Mouse (Mus musculus) hindbrain, embryonic 16.5 days (tissue): ENCODE results near the gene Smarcd1. TPM values are rescaled to one million over a fixed set of nuclear protein-coding genes. Genes with fewer than 3 reads are reported as not detected.
"Not testable (repeated sequence)": the region's sequence is repeated elsewhere in the genome, so short reads cannot be mapped to it uniquely, and the experiment has no call there.

Experiments
- ATAC-seq: fragments of 200-750 bp; cut with Nextera tagmentation; 2 replicates; pipeline ENCODE4 v1.8.0; 2017; ENCODE audit warnings: moderate TSS enrichment, moderate library complexity
- H3K27ac ChIP-seq: fragments of 300-500 bp; sonication (generic); 2 replicates; pipeline ENCODE4 v1.5.1; 2014; ENCODE audit warnings: low read depth, mild to moderate bottlenecking, control low read depth, low read length, moderate library complexity
- H3K27me3 ChIP-seq: fragments of 300-500 bp; sonication (generic); replicated peaks from 2 replicates; pipeline ENCODE4 v1.6.1; 2014; ENCODE audit warnings: low read length; ENCODE audit not compliant: control insufficient read depth, insufficient read depth
- H3K36me3 ChIP-seq: fragments of 300-500 bp; sonication (generic); 2 replicates; pipeline ENCODE4 v1.6.1; 2014; ENCODE audit warnings: mild to moderate bottlenecking, low read length, moderate library complexity, mixed read lengths; ENCODE audit not compliant: control insufficient read depth, insufficient read depth
- H3K4me1 ChIP-seq: fragments of 300-500 bp; sonication (generic); 2 replicates; pipeline ENCODE4 v1.6.1; 2014; ENCODE audit warnings: low read depth, low read length; ENCODE audit not compliant: control insufficient read depth, insufficient read depth
- H3K4me2 ChIP-seq: fragments of 300-500 bp; sonication (generic); 2 replicates; pipeline ENCODE4 v1.6.1; 2014; ENCODE audit warnings: mild to moderate bottlenecking, low read length, control low read depth, moderate library complexity
- H3K4me3 ChIP-seq: fragments of 300-500 bp; sonication (generic); 2 replicates; pipeline ENCODE4 v1.5.1; 2014; ENCODE audit warnings: mild to moderate bottlenecking, low read length, control low read depth, moderate library complexity
- H3K9ac ChIP-seq: fragments of 300-500 bp; sonication (generic); 2 replicates; pipeline ENCODE4 v1.6.1; 2014; ENCODE audit warnings: low read depth, mild to moderate bottlenecking, control low read depth, low read length, moderate library complexity
- H3K9me3 ChIP-seq: fragments of 300-500 bp; sonication (generic); 2 replicates; pipeline ENCODE4 v1.6.1; 2014; ENCODE audit warnings: mild to moderate bottlenecking, low read length, moderate library complexity; ENCODE audit not compliant: control insufficient read depth
- WGBS: fragments of 180-500 bp; shearing (Covaris S2); extraction: QIAGEN DNeasy Blood & Tissue Kit; methylation state at CpG from one replicate; pipeline ENCODE4 v1.1.7; 2014; 5-methylcytosine and 5-hydroxymethylcytosine counted together
- polyA plus RNA-seq: library from polyadenylated mRNA; unstranded; fragments of >200 nt; fragmentation: Nextera tagmentation; extraction: Ambion mirVana; gene quantifications from 2 replicates; pipeline ENCODE4 v1.2.1, GENCODE M21; 2015

Gene Smarcd1
- polyA plus RNA-seq, 1 experiment from 2014 or later = 71.7 TPM

GRCm38 (mm10) chr15:99723515-99724291 is 21.8 kb downstream of the Smarcd1 start:
- Histone ChIP-seq H3K36me3 (peaks cover 9% of the 10 kb centered on the region; the same call in 1 of the 2 replicates), H3K9ac (peak overlapping the region; percentile 54; the same call in 1 of the 2 replicates)

GRCm38 (mm10) chr15:99724292-99725021 is 22.5 kb downstream of the Smarcd1 start:
- peaks cover 13% of the 10 kb centered on the region; the same call in 1 of the 2 replicates for H3K36me3 ChIP-seq
- 10% methylated on average over 16 of the region's 16 CpGs for WGBS

More at GRCm38 (mm10) chr15:99723515-99724291, 21.8 kb downstream of the Smarcd1 start:
- no peaks in the 10 kb centered on the region for H3K27me3 ChIP-seq
- no peak overlapping the region for H3K4me3 ChIP-seq
- WGBS = 14% methylated on average over 11 of the region's 11 CpGs
- peak overlapping the region; percentile 64 for H3K4me2 ChIP-seq
- no peak for ATAC-seq
- peaks cover 25% of the 10 kb centered on the region for H3K4me1 ChIP-seq
- no peaks in the 10 kb centered on the region for H3K9me3 ChIP-seq
- H3K27ac ChIP-seq = peak overlapping the region; percentile 81

GRCm38 (mm10) chr15:99725341-99726155 is 23.6 kb downstream of the Smarcd1 start, which contains the start of gene Cox14:
Gene Cox14 (plus strand): TSS chr15:99725618.
- Histone ChIP-seq H3K4me2 (peak within 1 kb of the TSS; percentile 71), H3K9ac (peak within 1 kb of the TSS; percentile 95), H3K4me3 (peak within 1 kb of the TSS; percentile 94), H3K9me3 (no peaks in the 10 kb centered on the region), H3K27ac (peak within 1 kb of the TSS; percentile 90), H3K4me1 (peaks cover 25% of the 10 kb centered on the region), H3K36me3 (peaks cover 10% of the 10 kb centered on the region; the same call in 1 of the 2 replicates), H3K27me3 (no peaks in the 10 kb centered on the region)
- ATAC-seq = peak; percentile 96
- WGBS = under 1% methylated on average over 66 of the region's 68 CpGs

More at GRCm38 (mm10) chr15:99724292-99725021, 22.5 kb downstream of the Smarcd1 start:
- ATAC-seq = peak; percentile 24
- H3K4me2 ChIP-seq = peak overlapping the region; percentile 64
- peak overlapping the region; percentile 94 for H3K4me3 ChIP-seq
- H3K27me3 ChIP-seq = no peaks in the 10 kb centered on the region
- peaks cover 25% of the 10 kb centered on the region for H3K4me1 ChIP-seq
- H3K27ac ChIP-seq = peak overlapping the region; percentile 81
- no peaks in the 10 kb centered on the region for H3K9me3 ChIP-seq
- H3K9ac ChIP-seq = peak overlapping the region; percentile 54; the same call in 1 of the 2 replicates

DNA sequence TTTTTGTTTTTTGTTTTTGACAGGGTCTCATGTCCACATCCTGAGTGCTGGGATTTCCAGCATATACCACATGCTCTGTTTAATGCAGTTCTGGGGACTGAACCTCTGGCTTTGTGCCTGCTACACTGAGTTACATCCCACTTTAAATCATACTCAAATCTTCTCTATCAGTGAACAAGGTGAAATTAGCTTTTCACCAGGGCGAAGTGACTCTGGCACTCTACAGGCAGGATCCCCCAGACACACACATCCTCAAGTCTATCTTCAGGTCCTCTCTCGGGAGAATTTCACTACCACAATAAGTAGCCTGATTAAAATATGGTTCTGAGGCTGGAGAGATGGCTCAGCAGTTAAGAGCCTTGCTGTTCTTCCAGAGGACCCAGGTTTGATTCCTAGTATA is 24.6 kb downstream of the Smarcd1 start:
- Histone ChIP-seq H3K4me3 (peak overlapping the region; percentile 94), H3K9ac (peak overlapping the region; percentile 20; the same call in 1 of the 2 replicates), H3K4me1 (peaks cover 25% of the 10 kb centered on the region), H3K27ac (no peak overlapping the region; the same call in 1 of the 2 replicates), H3K36me3 (peaks cover 10% of the 10 kb centered on the region; the same call in 1 of the 2 replicates), H3K27me3 (no peaks in the 10 kb centered on the region), H3K9me3 (no peaks in the 10 kb centered on the region), H3K4me2 (peak overlapping the region; percentile 71)
- ATAC-seq = no peak
- WGBS = 79% methylated on average over 2 of the region's 2 CpGs

DNA sequence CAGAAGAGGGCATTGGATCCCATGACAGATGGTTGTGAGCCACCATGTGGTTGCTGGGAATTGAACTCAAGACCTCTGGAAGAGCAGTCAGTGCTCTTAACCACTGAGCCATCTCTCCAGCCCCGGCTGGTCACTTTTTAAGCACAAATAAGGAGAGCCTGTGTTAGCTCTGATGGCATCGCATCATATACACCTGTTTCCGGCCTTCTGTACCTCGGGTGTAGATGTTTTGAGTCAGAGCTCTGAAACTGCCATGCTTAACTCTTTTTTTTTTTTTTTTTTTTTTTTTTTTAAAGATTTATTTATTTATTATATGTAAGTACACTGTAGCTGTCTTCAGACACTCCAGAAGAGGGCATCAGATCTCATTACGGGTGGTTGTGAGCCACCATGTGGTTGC is 25.1 kb downstream of the Smarcd1 start:
- over 99% methylated on average over 4 of the region's 5 CpGs for WGBS
- H3K27ac ChIP-seq, H3K4me2 ChIP-seq, H3K4me3 ChIP-seq, H3K9me3 ChIP-seq, H3K9ac ChIP-seq, H3K27me3 ChIP-seq, H3K36me3 ChIP-seq, ATAC-seq: not testable (repeated sequence)
- H3K4me1 ChIP-seq = peaks cover 25% of the 10 kb centered on the region

- no peak overlapping the region for H3K9ac ChIP-seq
- no peak overlapping the region for H3K4me2 ChIP-seq
- no peaks in the 10 kb centered on the region for H3K9me3 ChIP-seq
- H3K4me1 ChIP-seq = peaks cover 25% of the 10 kb centered on the region
- no peak overlapping the region for H3K4me3 ChIP-seq
- 95% methylated on average over 12 of the region's 12 CpGs for WGBS
- H3K36me3 ChIP-seq = peaks cover 10% of the 10 kb centered on the region; the same call in 1 of the 2 replicates
- no peaks in the 10 kb centered on the region for H3K27me3 ChIP-seq
- H3K27ac ChIP-seq = no peak overlapping the region
- no peak for ATAC-seq
Measured at GRCm38 (mm10) chr15:99727525-99727924, 25.6 kb downstream of the Smarcd1 start.

- peaks cover 24% of the 10 kb centered on the region for H3K4me1 ChIP-seq
- H3K9ac ChIP-seq = no peak overlapping the region
- no peaks in the 10 kb centered on the region for H3K27me3 ChIP-seq
- no peak for ATAC-seq
- H3K9me3 ChIP-seq = no peaks in the 10 kb centered on the region
- H3K36me3 ChIP-seq = peaks cover 10% of the 10 kb centered on the region
- no peak overlapping the region for H3K27ac ChIP-seq
- 88% methylated on average over 5 of the region's 5 CpGs for WGBS
- no peak overlapping the region for H3K4me2 ChIP-seq
- no peak overlapping the region for H3K4me3 ChIP-seq
Measured at GRCm38 (mm10) chr15:99728211-99728610, 26.3 kb downstream of the Smarcd1 start.

- no peak overlapping the region for H3K4me2 ChIP-seq
Measured at GRCm38 (mm10) chr15:99729056-99729783, 27.3 kb downstream of the Smarcd1 start.

More at GRCm38 (mm10) chr15:99729056-99729783, 27.3 kb downstream of the Smarcd1 start:
- no peak for ATAC-seq
- H3K27me3 ChIP-seq = no peaks in the 10 kb centered on the region
- H3K4me3 ChIP-seq = no peak overlapping the region
- no peak overlapping the region for H3K27ac ChIP-seq
- H3K9me3 ChIP-seq = no peaks in the 10 kb centered on the region
- peaks cover 15% of the 10 kb centered on the region for H3K4me1 ChIP-seq
- no peak overlapping the region for H3K9ac ChIP-seq
- peaks cover 11% of the 10 kb centered on the region for H3K36me3 ChIP-seq
- WGBS = over 99% methylated on average over 3 of the region's 4 CpGs
